Mouse (Mus musculus): Measurements from ENCODE around the gene Ap5z1.

Gene Ap5z1

GRCm38 (mm10) chr5:142518973-142519372, 55.2 kb downstream of the Ap5z1 start:
- no peak for DNase-seq (ENCODE audit: low spot score in 2 of 2)

- DNase-seq (ENCODE audit: low spot score in 2 of 2): no peak
Measured at GRCm38 (mm10) chr5:142520360-142520759, 56.6 kb downstream of the Ap5z1 start.

GRCm38 (mm10) chr5:142521195-142521866, 57.6 kb downstream of the Ap5z1 start:
- DNase-seq (ENCODE audit: low spot score in 2 of 2): no peak

GRCm38 (mm10) chr5:142524711-142525464, 61.1 kb downstream of the Ap5z1 start:
- no peak for DNase-seq (ENCODE audit: low spot score in 2 of 2)
